Mouse (Mus musculus) embryo, embryonic 11.5 days (tissue): ENCODE results near the gene Adig.

Experiments used
- DNase-seq: peaks from one replicate; pipeline ENCODE4 v3.0.0-alpha.2; 2012; ENCODE audit warnings: low read depth, low spot score

Adig gene

GRCm38 (mm10) chr2:158501836-158502812 is at the start of gene Adig:
TSS of gene Adig (plus strand) at chr2:158502612.
- DNase-seq: no peak

- DNase-seq: no peak
Observed at GRCm38 (mm10) chr2:158456451-158456850, 46.0 kb upstream of the Adig start.

GRCm38 (mm10) chr2:158457610-158458009 is 44.8 kb upstream of the Adig start:
- no peak for DNase-seq

GRCm38 (mm10) chr2:158462450-158462849 is 40.0 kb upstream of the Adig start:
- no peak for DNase-seq

- DNase-seq: no peak
Observed at GRCm38 (mm10) chr2:158474159-158474558, 28.3 kb upstream of the Adig start.

GRCm38 (mm10) chr2:158477640-158478039 is 24.8 kb upstream of the Adig start:
- no peak for DNase-seq

DNA sequence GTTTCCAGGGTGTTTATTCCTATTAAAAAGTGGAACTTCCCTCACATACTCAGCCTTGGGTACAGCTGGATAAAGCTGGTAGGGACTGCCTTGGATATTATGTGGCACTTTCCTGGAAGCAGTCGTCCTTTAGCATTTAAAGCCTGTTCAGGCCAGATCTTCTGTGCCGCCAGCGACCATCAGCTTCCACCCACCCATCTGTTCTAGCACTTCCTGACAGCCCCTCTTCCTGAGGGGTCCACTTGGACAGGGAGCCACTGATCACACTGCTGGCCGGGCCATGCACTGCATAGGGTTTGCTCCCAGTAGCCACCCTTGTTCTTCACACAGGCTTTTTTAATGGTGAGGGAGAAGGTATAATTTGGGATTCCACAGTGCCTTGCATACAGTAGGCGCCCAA is 4.0 kb upstream of the Adig start:
- no peak for DNase-seq

DNA sequence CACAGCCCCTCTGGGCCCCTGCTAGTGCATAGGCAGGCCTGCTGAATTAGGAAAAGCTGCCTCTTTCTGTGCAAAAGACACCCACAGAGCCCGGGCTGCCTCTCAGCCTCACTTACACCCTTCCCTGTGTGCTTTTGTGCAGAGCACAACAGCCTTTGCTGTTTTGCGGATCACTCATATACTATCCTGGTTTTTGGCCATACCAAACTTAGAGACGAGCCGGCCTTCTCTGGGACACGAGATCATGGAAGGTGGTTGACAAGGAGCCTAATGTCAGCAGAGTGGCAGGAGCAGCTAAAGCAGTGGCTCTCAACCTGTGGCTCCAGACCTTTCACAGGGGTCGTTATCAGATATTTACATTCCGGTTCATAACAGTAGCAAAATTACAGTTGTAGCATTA is 814 bp downstream of the Adig start:
- no peak for DNase-seq

DNA sequence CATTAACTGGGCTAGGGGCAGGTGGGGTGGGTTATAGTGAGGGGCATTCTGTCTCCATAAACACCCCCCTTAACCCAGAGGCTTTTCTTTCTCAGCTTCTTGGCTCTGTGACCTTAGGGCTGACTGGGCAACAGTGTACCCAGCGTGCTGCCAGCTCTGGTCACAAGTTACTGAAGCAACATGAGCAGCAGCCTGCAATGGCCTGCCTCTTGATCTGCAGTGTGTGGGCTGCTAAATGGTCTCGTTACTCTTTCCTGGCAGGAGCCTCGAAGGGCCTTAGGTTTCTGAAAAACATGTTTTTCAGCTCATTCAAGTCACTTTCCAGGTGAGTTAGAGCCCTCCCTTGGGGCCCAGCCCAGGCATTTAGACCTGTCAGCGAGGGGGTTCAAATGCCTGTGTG is 1.3 kb downstream of the Adig start:
- DNase-seq: no peak

GRCm38 (mm10) chr2:158506475-158506874 is 4.1 kb downstream of the Adig start:
- DNase-seq: no peak

DNA sequence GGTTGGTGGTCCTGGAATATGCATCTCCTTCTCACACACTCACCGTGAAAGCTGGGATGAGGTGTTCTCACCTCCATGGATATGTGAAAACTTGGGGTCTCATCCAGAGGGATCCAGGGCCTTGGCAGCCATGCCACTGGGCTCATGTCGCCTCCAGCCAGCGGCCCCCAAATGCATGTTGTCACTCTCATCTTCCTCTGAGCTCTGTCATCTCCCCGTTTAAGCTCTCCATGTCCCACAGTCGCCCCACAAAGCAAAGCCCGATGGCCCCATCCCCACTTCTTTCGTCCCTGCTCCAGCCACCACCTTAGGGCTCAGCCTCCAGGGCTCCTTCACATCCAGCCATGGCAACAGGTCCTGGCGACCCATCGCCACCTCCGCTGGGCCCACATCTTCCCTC is 4.6 kb downstream of the Adig start:
- no peak for DNase-seq

- DNase-seq: no peak
Observed at GRCm38 (mm10) chr2:158510665-158511064, 8.3 kb downstream of the Adig start.

GRCm38 (mm10) chr2:158512528-158512927 is 10.1 kb downstream of the Adig start, which contains the start of gene Arhgap40:
TSS of gene Arhgap40 (plus strand) at chr2:158512796.
- DNase-seq: no peak

DNA sequence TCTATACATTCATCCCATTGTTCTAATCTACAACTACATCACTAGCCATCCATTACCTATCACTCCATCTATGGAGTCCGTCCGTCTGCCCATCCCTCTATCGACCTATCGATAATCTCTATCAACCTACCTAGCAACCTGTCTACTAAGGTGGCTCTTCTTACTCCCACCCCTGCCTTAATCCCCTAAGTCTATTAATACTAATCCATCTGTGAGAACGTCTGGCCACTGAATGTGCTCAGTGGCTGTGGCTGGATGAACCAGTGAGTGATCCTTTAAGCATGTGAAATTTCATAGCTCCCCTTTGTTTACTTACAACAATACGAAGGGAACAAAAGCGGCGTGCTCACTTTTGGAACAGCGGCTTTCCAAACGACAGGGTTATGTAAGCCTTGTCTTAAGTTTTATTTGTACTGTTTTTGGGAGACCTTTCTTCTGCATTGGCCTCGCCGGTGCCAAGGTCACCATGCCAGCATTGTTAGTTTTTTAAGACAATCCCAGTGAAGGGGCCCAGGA is 11.5 kb downstream of the Adig start:
- no peak for DNase-seq

- DNase-seq: no peak
Observed at GRCm38 (mm10) chr2:158518583-158518982, 16.2 kb downstream of the Adig start.

- no peak for DNase-seq
Observed at GRCm38 (mm10) chr2:158519071-158519470, 16.7 kb downstream of the Adig start.

GRCm38 (mm10) chr2:158519800-158520199 is 17.4 kb downstream of the Adig start:
- DNase-seq: no peak

DNA sequence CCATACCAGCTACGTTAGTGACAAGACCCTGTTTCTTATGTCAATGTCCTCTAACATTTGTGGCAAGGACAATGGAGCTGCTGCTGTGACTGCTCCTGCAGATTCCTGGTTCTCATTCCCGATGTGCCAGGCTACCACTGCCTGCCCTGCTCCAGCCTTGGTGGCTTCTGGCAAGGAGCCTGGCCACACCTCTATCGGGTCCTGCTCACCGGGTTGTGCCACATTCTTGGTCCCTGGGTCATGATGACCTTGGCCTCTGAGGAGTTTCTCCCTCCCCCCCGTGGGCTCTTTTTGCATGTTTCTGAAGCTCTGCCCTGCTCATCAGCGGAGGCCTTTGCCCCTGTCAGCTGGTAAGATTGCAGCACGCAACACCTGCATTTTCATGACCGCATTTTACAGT is 20.6 kb downstream of the Adig start:
- DNase-seq: no peak

GRCm38 (mm10) chr2:158524129-158524860 is 21.9 kb downstream of the Adig start:
- DNase-seq: no peak

GRCm38 (mm10) chr2:158534090-158534489 is 31.7 kb downstream of the Adig start:
- peak; percentile 37 for DNase-seq

DNA sequence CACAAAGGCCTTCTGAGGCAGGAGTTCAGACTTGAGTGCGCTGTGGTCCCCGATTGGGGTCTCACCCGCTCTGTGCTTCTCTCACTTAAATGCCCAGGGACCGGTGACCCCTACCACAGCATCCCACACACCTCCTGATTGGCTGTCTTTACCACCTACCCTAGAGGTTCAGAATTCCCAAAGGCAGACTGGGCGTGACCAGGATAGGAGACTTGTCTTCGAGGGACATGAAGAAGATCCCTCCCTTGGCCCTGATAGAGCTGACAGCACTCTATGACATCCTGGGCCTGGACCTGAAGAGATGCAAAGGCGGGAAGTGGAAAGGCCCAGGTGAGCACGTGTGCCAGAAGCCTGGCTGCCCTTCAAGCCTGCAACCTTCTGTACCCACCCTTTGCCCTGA is 32.1 kb downstream of the Adig start:
- DNase-seq: no peak
